Mouse (Mus musculus) heart, embryonic 14.5 days (tissue): ENCODE data around the gene Olfr1012. TPM values are rescaled to one million over a fixed set of nuclear protein-coding genes. Genes with fewer than 3 reads are reported as not detected.

Experiments used
- ATAC-seq: fragments of 200-750 bp; cut with Nextera tagmentation; 2 replicates; pipeline ENCODE4 v1.8.0; 2017; ENCODE audit warnings: low read depth, moderate TSS enrichment; ENCODE audit not compliant: insufficient number of reproducible peaks, insufficient read depth, low FRiP score
- H3K27ac ChIP-seq, 2 experiments: fragments of 200-500 bp in 1 of 2; fragments of 300-500 bp in 1 of 2; sonication (generic) in 1 of 2; replicated peaks in 1 of 2; 2 replicates each; pipeline ENCODE4 v1.5.1; 2012 to 2014; ENCODE audit warnings: low read depth in 2 of 2, low read length in 2 of 2, control low read depth in 1 of 2, mild to moderate bottlenecking in 1 of 2, mixed read lengths in 1 of 2; ENCODE audit not compliant: control insufficient read depth in 1 of 2, insufficient read depth in 1 of 2
- H3K27me3 ChIP-seq: fragments of 300-500 bp; sonication (generic); 2 replicates; pipeline ENCODE4 v1.6.1; 2014; ENCODE audit warnings: mild to moderate bottlenecking, low read length, control low read depth; ENCODE audit not compliant: control insufficient read depth, insufficient read depth
- H3K36me3 ChIP-seq: fragments of 300-500 bp; sonication (generic); 2 replicates; pipeline ENCODE4 v1.6.1; 2014; ENCODE audit warnings: mild to moderate bottlenecking, control low read depth, low read length, mixed read lengths; ENCODE audit not compliant: control insufficient read depth, insufficient read depth
- H3K4me1 ChIP-seq, 2 experiments: fragments of 200-500 bp in 1 of 2; fragments of 300-500 bp in 1 of 2; sonication (generic) in 1 of 2; 2 replicates each; pipeline ENCODE4 v1.6.1; 2012 to 2014; ENCODE audit warnings: low read length in 2 of 2, control low read depth in 1 of 2, mixed read lengths in 1 of 2; ENCODE audit not compliant: control insufficient read depth in 2 of 2, insufficient read depth in 2 of 2
- H3K4me2 ChIP-seq: fragments of 300-500 bp; sonication (generic); 2 replicates; pipeline ENCODE4 v1.6.1; 2014; ENCODE audit warnings: mild to moderate bottlenecking, low read length
- H3K4me3 ChIP-seq, 2 experiments: fragments of 200-500 bp in 1 of 2; fragments of 300-500 bp in 1 of 2; sonication (generic) in 1 of 2; 2 replicates each; pipeline ENCODE4 v1.5.1; 2012 to 2014; ENCODE audit warnings: low read length in 2 of 2, mild to moderate bottlenecking in 2 of 2, control low read depth in 1 of 2, low read depth in 1 of 2, moderate library complexity in 1 of 2; ENCODE audit not compliant: control insufficient read depth in 1 of 2, insufficient read depth in 1 of 2
- H3K9ac ChIP-seq: fragments of 300-500 bp; sonication (generic); 2 replicates; pipeline ENCODE4 v1.6.1; 2014; ENCODE audit warnings: mild to moderate bottlenecking, low read length
- H3K9me3 ChIP-seq: fragments of 300-500 bp; sonication (generic); 2 replicates; pipeline ENCODE4 v1.6.1; 2016; ENCODE audit warnings: low read length, control low read depth; ENCODE audit not compliant: control insufficient read depth
- WGBS: fragments of 180-500 bp; shearing (Covaris S2); extraction: QIAGEN DNeasy Blood & Tissue Kit; methylation state at CpG from one replicate; pipeline ENCODE4 v1.1.7; 2014; 5-methylcytosine and 5-hydroxymethylcytosine counted together
- polyA plus RNA-seq: library from polyadenylated mRNA; unstranded; fragments of >200 nt; fragmentation: Nextera tagmentation; extraction: Ambion mirVana; gene quantifications from 2 replicates; pipeline ENCODE4 v1.2.1, GENCODE M21; 2014

Gene Olfr1012
- polyA plus RNA-seq: not detected in 2 replicates

GRCm38 (mm10) chr2:85762666-85763065 is at the start of gene Olfr1012:
Olfr1012 (minus strand) TSS chr2:85762766.
- Histone ChIP-seq H3K4me3 (no peak within 1 kb of the TSS), H3K4me1 (no peaks in the 10 kb centered on the region), H3K4me2 (no peak within 1 kb of the TSS), H3K27me3 (no peaks in the 10 kb centered on the region), H3K9me3 (no peaks in the 10 kb centered on the region), H3K9ac (no peak within 1 kb of the TSS), H3K27ac (no peak within 1 kb of the TSS), H3K36me3 (no peaks in the 10 kb centered on the region)
- 54% methylated on average over 1 of the region's 1 CpGs for WGBS
- no peak for ATAC-seq

- Histone ChIP-seq H3K27ac (no peak overlapping the region), H3K9me3 (no peaks in the 10 kb centered on the region), H3K4me1 (no peaks in the 10 kb centered on the region), H3K27me3 (no peaks in the 10 kb centered on the region), H3K4me2 (no peak overlapping the region), H3K4me3 (no peak overlapping the region), H3K36me3 (no peaks in the 10 kb centered on the region), H3K9ac (no peak overlapping the region)
- no peak for ATAC-seq
- 67% methylated on average over 4 of the region's 4 CpGs for WGBS
Measured at GRCm38 (mm10) chr2:85804501-85804900, 41.9 kb upstream of the Olfr1012 start.

GRCm38 (mm10) chr2:85802444-85802843 is 39.9 kb upstream of the Olfr1012 start, which contains the start of gene Olfr1016:
Olfr1016 (minus strand) TSS chr2:85802544.
- H3K9me3 ChIP-seq: no peaks in the 10 kb centered on the region
- no peak within 1 kb of the TSS for H3K9ac ChIP-seq
- H3K4me3 ChIP-seq: no peak within 1 kb of the TSS
- no peak within 1 kb of the TSS for H3K4me2 ChIP-seq
- ATAC-seq: no peak
- 85% methylated on average over 2 of the region's 2 CpGs for WGBS
- no peak within 1 kb of the TSS for H3K27ac ChIP-seq
- no peaks in the 10 kb centered on the region for H3K36me3 ChIP-seq
- H3K27me3 ChIP-seq: no peaks in the 10 kb centered on the region
- no peaks in the 10 kb centered on the region for H3K4me1 ChIP-seq

- H3K9me3 ChIP-seq: no peaks in the 10 kb centered on the region
- no peak for ATAC-seq
- no peak overlapping the region for H3K27ac ChIP-seq
- 66% methylated on average over 2 of the region's 2 CpGs for WGBS
- H3K36me3 ChIP-seq: no peaks in the 10 kb centered on the region
- H3K4me1 ChIP-seq: no peaks in the 10 kb centered on the region
- H3K4me2 ChIP-seq: no peak overlapping the region
- H3K4me3 ChIP-seq: no peak overlapping the region
- H3K27me3 ChIP-seq: no peaks in the 10 kb centered on the region
- H3K9ac ChIP-seq: no peak overlapping the region
Measured at GRCm38 (mm10) chr2:85792331-85792730, 29.8 kb upstream of the Olfr1012 start.

GRCm38 (mm10) chr2:85781717-85782116 is 19.2 kb upstream of the Olfr1012 start, which contains the start of gene Olfr1015:
Olfr1015 (plus strand) TSS chr2:85782017.
- ATAC-seq: no peak
- H3K27ac ChIP-seq: no peak within 1 kb of the TSS
- H3K27me3 ChIP-seq: no peaks in the 10 kb centered on the region
- H3K4me2 ChIP-seq: no peak within 1 kb of the TSS
- no peak within 1 kb of the TSS for H3K9ac ChIP-seq
- H3K4me1 ChIP-seq: no peaks in the 10 kb centered on the region
- H3K36me3 ChIP-seq: no peaks in the 10 kb centered on the region
- H3K9me3 ChIP-seq: no peaks in the 10 kb centered on the region
- H3K4me3 ChIP-seq: no peak within 1 kb of the TSS

GRCm38 (mm10) chr2:85772413-85772812 is 9.8 kb upstream of the Olfr1012 start, which contains the start of gene Olfr1014:
Olfr1014 (plus strand) TSS chr2:85772713.
- no peak for ATAC-seq

GRCm38 (mm10) chr2:85766798-85767197 is 4.2 kb upstream of the Olfr1012 start, which contains the start of gene Olfr1013:
Olfr1013 (plus strand) TSS chr2:85767098.
- Histone ChIP-seq H3K4me1 (no peaks in the 10 kb centered on the region), H3K9me3 (no peaks in the 10 kb centered on the region), H3K4me3 (no peak within 1 kb of the TSS), H3K9ac (no peak within 1 kb of the TSS), H3K36me3 (no peaks in the 10 kb centered on the region), H3K27ac (no peak within 1 kb of the TSS), H3K27me3 (no peaks in the 10 kb centered on the region), H3K4me2 (no peak within 1 kb of the TSS)
- ATAC-seq: no peak

More at GRCm38 (mm10) chr2:85772413-85772812, 9.8 kb upstream of the Olfr1012 start, which contains the start of gene Olfr1014:
- no peak within 1 kb of the TSS for H3K9ac ChIP-seq
- H3K4me3 ChIP-seq: no peak within 1 kb of the TSS
- H3K4me2 ChIP-seq: no peak within 1 kb of the TSS
- H3K27me3 ChIP-seq: no peaks in the 10 kb centered on the region
- no peaks in the 10 kb centered on the region for H3K36me3 ChIP-seq
- no peak within 1 kb of the TSS for H3K27ac ChIP-seq
- no peaks in the 10 kb centered on the region for H3K4me1 ChIP-seq
- H3K9me3 ChIP-seq: no peaks in the 10 kb centered on the region

- no peak for ATAC-seq
- Histone ChIP-seq H3K4me1 (no peaks in the 10 kb centered on the region), H3K9ac (no peak overlapping the region), H3K9me3 (no peaks in the 10 kb centered on the region), H3K36me3 (no peaks in the 10 kb centered on the region), H3K4me2 (no peak overlapping the region), H3K27ac (no peak overlapping the region), H3K4me3 (no peak overlapping the region), H3K27me3 (no peaks in the 10 kb centered on the region)
- WGBS: 76% methylated on average over 4 of the region's 4 CpGs
Measured at GRCm38 (mm10) chr2:85753822-85754221, 8.7 kb downstream of the Olfr1012 start.
